Mouse (Mus musculus) spleen, embryonic (tissue): ENCODE measurements around the gene Plcb2.

Source experiments
- CTCF ChIA-PET: fragments of 350-600 bp; sonication (Branson Sonifier 250); formaldehyde crosslinking; loops from one replicate; lab custom pipeline; 2022; lab: Charles Lee

Gene Plcb2

DNA sequence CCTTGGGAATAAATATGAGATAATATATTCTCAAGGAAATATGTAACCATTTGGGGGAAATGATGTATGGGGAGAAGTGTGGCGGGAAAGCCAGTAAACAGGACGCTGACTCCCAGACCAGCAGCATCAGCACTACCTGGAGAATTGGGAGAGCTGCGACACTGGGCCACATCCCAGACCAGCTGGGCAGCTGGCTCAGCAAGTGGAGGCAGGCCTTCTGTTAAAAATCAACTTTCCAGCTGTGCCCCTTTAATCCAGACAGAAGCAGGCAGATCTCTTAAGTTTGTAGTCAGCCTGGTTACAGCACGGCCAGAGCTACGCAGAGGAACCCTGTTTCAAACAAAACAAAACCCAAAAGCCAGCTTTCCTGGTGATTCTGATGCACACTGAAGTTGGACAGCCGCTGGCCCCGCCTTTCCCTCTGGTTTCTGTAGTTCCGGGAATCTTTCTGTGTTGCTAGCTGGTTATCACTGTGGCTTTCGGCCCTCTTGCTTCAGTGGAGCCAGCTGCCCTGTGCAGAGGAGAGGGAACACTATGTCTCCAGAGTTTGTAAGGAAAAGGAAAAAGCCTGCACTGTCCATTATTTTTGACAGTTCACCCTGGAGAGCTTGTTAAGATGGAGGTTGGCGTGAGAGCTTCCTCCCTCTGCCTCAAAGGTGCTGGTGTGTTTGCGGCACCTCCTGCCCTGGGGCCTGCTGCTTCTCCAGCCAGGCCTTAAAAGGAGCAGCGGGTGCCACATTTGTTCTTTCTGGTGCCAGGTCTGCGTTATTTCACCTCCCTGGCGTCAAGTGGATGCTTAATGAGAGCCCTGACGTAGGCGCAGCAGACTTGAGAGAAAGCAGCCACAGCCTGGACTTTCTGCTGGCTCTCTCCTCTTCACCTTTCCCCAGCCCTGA lies 23.9 kb upstream of the Plcb2 start:
- CTCF ChIA-PET, result interaction anchor here (1.5 kb wide), 1 partner anchor 12 kb away, joined by 3 read pairs; no protein-coding TSS in a partner anchor

DNA sequence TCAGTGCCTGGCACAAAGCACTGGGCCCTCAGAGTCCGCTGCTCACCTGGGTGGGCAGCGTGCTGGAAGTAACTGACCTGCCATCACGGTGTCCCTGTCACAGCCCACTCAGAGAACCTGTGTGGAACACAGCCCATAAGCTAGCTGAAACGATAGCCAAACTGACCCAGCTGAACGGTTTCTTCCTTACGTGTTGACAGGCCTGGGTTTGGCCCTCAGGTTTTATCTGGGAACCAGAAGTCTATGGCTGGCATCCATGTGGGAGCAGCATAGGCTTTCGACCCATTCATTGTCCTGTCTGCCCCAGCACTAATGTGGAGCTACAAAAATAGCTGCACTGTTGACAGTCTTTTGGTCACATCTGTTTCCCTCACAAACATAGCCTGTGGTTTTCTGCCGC lies 22.2 kb upstream of the Plcb2 start:
- CTCF ChIA-PET, result interaction anchor here (0.7 kb wide), 1 partner anchor 306 kb away, joined by 3 read pairs; no protein-coding TSS in a partner anchor

DNA sequence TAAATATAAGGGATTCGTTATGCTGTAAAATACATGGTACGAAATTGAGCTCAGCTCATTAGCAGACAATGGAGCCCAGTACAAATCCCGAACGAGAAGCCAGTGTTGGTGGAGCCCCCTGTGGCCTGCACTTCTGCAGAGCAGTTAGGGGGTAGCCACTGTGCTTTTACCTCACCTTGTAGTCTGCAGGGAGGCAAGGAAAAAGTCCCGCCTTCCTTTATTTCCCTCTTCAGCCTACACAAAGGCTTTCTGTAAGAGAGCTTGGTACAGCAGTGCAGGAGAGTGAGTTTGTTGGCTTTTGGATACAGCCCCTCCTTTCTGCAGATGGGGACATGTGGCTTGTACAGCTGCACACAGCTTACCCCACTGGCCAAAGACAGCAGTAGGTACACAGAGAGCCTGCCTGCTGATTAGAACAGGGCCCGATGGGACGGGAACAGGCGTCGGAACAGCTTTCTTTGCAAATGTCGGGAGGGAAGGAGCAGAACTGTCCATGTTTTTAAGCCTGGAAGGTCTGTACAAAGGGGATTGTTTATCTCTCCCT lies 21.2 kb upstream of the Plcb2 start:
- CTCF ChIA-PET, result interaction anchor here (0.7 kb wide), 1 partner anchor 165 kb away, joined by 3 read pairs; no protein-coding TSS in a partner anchor

DNA sequence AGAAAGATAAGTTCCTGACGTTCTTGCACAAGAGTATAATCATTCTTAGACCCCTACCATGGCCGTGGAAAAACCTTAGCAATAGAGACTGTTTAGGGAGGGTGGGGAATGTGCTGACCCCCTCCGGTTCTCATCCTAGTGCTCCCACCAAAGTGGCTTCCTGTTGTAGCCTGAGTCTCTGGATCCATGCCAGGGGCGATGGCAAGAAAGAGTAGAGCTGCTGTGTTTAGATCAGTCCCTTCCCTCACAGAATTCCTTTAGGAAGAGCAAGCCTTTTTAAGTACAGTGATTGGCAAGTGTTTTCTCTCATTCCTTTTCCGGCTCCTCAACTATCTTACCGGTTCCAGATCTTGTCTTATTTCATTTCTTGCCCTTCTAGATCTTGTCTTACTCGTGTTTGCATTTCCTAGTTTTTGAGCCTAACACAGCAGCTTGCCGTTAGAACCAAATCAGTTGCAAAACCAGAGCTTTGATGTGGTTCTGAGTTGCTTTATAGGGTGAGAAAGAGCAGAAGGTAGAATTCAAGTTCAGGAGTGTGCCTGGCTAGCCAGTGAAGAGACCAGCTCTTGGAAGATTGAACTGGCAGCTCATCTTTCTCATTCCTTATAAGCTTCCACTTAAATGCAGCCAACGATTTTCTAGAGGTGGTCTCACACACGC lies 19.2 kb upstream of the Plcb2 start:
- CTCF ChIA-PET, result interaction anchor here (0.6 to 1.4 kb wide), 4 partner anchors 19 to 204 kb away, joined by 3 to 6 read pairs (median 4); partner anchors contain the start of gene Plcb2

DNA sequence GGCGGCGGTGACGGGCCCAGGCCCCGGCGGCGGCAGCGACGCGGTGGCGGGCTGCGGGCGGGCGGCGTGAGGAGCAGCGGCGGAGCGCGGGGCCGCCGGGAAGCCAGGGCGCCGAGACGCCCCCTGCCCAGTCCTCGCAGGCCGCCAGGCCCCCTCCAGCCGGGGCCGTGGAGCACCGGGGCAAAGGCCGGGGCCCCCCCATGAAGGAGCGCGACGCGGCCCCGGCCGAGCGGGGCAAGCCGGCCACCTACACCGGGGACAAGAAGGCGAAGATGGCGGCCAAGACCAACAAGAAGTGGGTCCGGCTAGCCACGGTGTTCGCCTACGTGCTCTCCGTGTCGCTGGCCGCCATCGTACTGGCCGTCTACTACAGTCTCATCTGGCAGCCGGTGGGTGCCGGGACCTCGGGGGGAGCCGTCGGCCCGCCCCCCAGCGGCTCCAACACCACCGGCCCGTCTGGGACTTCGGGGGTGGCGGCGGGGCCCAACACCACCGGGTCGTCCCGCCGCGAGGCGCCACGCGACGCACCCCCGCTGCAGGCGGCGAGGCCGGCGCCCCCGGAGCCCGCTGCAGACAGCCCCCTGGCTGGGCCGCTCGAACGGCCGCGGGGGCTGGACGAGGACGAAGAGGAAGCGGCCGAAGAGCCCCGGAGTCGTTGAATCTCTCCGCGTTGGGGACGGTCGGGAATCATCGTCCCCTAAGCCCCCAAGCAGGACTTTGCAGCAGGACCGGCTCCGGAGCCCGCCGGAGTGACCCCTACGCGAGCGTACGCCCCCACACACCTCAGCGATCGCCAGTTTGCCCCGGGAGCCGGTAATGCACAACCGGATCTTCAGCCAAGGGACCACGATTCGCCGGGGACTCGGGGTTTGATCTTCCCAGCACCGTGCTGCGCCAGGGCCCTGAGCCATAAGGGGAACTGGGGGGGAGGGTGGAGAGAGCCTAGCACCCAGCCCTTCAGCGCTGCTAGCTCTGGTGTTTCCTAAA lies 18.0 kb upstream of the Plcb2 start:
- CTCF ChIA-PET, result interaction anchor here (0.6 to 1.4 kb wide), 4 partner anchors 12 to 203 kb away, joined by 3 to 5 read pairs (median 4); partner anchors contain the start of gene Plcb2

DNA sequence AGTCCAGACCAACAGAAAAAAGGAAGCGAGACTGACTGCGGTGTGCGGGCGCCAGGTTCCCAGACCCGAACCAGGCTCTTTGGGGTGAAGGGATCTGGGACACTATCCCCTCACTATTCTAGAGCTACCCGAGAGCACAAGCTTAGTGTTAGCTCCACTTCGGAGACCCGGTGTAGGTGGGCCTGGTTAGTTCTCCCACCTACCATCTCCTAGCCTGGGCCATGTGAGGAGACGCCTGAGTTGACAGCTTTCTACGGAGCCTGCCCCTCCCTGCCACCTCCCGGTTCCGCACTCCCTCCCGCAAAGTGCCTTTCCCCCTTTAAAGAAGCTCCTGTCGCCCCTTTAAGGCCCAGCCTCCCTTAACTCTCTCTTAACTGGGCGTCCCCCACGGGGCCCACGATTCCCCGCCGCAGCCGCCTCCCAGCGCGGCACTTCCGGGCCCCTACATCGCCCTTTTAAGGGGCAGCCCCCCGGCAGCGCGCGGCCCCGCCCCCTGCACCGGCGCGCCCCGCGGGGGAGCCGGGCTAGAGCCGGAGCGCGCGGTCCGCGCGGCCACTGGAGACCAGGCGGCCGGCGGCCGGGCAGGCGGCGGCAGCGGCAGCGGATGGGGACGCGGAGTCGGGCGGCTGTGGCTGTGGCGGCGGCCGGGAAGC lies 17.1 kb upstream of the Plcb2 start, which contains the start of gene Inafm2:
TSS of gene Inafm2 (plus strand) at position 527 of the 653 bp plus-strand sequence.
- CTCF ChIA-PET, result interaction anchor here (1.0 kb wide), 1 partner anchor 13 kb away, joined by 3 read pairs; no protein-coding TSS in a partner anchor

DNA sequence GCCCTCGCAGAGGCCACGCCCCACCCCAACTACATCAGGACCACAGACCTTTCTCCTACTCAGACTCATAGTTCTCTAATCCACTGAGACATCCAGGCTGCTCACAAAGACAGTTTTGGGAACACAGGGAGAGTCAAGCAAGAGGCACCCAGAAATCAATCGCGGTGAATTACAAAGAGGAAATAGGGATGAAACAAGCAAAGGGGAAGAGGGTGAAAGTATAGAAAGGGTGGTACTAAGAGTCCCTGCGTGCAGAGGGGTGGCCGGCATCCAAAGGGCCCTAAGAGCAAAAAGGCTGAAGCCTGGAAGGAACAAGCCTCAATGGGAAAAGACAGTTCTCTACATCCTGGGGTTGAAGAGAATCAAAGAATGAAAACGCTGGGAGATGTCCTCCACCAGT lies 16.4 kb upstream of the Plcb2 start:
- CTCF ChIA-PET, result no interaction called here

DNA sequence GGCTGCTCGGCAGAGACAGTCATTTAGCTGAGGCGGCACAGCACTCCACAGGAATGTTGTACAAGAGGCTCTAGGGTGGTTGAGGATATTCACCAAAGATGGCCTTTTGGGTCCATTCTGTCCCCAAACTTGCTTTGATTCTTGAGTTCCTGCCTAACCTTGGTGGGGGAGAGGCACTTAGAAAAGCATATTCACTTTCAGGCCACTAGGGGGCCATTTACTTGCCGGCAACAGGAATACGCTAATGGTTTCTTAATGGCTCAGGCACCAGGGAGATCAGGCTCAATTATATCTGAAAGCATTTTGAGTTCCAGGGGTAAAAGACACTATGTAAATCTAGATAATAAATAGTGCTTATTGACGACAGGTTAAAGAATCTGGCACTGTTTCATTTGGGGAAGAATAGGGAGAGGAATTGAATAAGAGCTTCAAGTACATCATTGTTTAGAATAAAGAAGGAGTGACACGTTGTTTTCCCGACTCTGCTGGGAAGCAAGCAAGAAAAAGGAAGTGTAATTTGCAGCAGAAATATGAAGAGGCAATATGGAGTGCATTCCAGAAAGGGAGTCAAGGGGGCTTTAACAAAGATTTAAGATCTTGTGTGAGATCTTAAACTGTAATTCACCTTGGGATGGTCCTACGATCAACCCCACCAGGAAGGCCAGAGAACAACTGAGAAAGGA lies 15.2 kb upstream of the Plcb2 start:
- CTCF ChIA-PET, result interaction anchor here (0.6 to 2.0 kb wide), 4 partner anchors 16 to 105 kb away, joined by 3 to 9 read pairs (median 4); no protein-coding TSS in a partner anchor

DNA sequence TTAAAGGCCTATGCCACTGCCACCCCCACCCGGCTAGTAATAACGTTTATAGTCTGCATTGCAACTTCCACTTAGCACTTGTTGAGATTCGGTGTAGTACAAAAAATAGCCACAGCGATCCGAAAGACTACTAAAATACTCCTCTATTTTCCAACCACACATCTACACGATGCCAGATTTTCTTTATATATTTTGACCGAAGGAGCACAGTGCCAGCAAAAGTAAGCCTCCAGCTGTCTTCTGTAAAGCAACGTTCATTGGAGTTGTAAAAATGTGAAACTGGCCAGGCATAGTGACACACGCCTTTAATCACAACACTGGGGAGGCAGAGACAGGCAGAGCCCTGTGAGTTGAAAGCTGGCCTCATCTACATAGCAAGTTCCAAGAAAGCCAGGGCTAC lies 12.9 kb upstream of the Plcb2 start:
- CTCF ChIA-PET, result no interaction called here

DNA sequence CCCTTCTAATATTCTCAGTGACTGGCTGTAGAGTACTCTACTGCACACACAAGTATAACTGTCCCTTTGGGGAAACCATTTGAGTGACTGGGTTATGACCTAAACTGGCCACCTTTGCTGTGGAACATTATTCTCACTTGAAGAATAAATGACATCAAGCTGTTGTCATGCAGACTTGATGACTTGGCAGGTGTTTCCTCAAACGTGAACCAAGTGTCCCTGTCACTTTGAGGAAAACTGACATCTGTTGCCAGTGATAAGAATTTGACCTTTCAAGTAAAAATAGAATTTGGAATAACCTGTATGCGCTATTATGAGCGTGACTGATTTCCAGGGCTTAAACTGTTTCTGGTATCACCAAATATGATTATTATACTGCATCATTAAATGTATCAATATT lies 12.1 kb upstream of the Plcb2 start:
- CTCF ChIA-PET, result interaction anchor here (0.6 kb wide), 1 partner anchor 142 kb away, joined by 3 read pairs; no protein-coding TSS in a partner anchor

DNA sequence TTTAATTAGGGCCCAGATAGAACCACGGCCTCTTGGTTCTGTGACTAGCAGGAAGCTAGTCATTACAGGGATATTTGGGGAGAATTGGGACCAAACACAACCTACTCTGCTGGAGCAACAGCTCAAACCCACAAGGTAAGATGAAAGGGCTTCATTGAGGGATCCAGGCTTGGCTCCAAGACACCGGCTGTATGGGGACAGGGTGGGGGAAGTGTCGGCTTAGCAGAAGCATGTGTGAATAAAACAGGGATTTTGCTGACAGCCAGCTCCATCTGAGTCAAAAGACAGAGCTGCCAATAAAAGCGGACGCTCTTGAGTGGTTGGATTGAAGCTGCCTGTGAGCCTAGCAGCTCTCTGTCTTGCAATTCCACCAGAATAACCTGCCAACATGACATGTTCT lies 5.1 kb upstream of the Plcb2 start:
- CTCF ChIA-PET, result interaction anchor here (1.7 kb wide), 1 partner anchor 9 kb away, joined by 4 read pairs; no protein-coding TSS in a partner anchor

DNA sequence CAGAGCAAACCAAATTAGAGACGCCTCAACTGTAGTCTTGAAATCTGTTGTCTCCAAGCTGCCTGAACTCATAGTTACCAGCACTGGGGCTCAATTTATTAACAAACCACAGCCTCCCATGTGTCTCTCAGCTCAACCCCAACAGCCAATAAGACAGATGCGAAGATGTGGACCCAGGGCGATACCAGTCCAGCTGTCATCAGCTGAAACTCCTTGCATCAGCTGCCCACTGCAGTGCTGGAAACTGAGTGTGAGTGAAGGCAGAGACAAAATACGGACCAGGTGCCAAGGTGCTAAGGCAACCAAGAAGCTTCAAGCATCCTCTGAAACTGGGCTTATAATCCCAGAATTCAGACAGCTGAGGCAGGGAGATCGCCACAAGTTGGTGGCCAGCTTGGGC lies 3.7 kb upstream of the Plcb2 start:
- CTCF ChIA-PET, result interaction anchor here (1.7 kb wide), 1 partner anchor 10 kb away, joined by 4 read pairs; no protein-coding TSS in a partner anchor

DNA sequence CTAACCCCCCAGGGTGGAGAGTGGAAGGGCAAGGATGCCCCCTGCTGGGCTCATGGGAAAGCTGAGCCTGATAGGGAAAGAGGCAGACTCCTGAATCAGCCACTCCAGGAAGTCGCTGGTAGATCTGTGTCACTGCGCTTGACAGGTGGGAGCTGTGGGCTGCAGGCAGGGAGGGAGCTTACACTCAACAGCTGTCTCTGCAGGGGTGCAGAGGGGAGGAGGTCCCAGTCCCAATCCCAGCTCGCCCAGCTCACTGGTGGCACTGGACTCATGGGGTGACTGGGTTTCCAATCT lies 2.3 kb upstream of the Plcb2 start:
- CTCF ChIA-PET, result interaction anchor here (1.3 kb wide), 1 partner anchor 34 kb away, joined by 4 read pairs; no protein-coding TSS in a partner anchor

DNA sequence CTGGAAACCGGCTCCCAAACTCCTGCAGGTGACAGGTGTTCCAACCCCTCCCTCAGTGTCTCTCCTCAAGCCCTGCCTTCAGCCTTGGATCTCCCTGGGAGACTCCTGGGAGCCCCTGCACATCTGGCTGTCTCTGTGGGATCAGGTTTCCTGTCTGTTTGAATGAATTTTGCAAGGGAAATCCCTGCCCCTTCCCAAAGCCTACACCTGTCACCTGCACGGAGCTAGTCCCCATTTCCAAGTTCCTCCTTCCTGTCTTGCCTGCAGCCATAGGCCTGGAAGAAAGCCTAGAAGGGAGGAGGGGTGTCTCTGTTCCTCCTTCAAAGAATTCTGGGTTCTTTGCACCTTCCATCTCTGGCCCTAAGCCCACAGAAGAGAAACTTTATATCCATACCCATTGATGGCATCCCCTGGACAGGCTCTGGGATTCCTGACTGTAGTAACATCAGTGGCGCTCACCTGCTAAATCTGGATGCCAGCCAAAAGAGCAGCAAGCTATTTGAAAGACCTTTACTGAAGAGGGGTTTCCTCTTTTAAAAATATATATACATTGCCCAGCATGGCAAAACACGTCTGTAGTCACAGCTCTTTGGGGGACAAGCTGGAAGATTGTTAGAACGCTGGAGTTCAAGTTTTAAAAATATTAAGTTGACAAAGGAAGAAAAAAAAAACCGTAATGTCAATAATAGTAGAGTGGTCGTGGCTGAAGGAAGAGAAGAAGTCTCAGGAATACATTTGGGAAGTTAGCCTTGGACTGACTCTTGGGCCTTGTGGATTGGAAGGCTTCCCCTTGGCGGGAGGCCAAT lies 1.8 kb upstream of the Plcb2 start:
- CTCF ChIA-PET, result interaction anchor here (0.6 to 1.3 kb wide), 2 partner anchors 33 to 285 kb away, joined by 4 to 7 read pairs; no protein-coding TSS in a partner anchor

DNA sequence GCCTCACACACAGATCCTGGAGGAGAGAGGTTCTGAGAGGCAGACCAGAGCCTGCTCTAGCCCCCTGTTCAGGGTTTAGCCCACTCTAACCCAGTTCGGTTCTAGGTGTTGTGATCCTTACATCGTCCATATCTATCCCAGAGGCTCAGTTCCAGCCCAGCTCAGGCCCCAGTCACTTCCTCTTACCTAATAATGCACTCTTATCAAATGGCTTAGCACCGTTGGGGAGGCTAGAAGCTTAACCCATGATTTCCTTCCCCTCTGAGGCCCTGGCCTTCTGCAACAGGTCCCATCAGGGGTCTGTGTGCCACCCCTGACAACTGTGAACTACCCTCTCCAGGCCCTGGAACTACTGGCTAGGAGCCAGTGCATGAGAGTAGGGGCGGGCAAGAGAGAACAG lies 956 bp upstream of the Plcb2 start:
- CTCF ChIA-PET, result no interaction called here

DNA sequence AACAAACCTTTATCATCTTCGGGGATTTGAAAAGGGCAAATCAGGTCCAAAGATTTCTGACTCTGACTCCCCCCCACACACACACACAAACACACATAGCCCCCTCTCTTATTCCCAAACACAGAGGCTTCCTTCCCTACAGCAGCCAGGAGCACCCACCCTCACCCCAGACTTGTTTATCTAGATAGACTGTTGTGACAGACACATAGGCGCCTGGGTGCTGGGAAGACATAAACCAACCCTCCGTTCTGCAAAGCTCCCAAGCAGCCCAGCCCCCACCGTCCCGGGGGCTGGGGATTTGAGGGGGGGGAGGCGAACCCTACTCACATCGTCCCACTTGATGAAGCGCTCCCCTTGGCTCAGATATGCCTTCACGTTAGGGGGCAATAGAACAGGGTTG lies 327 bp downstream of the Plcb2 start:
- CTCF ChIA-PET, result interaction anchor here (1.1 kb wide), 1 partner anchor 19 kb away, joined by 4 read pairs; no protein-coding TSS in a partner anchor

DNA sequence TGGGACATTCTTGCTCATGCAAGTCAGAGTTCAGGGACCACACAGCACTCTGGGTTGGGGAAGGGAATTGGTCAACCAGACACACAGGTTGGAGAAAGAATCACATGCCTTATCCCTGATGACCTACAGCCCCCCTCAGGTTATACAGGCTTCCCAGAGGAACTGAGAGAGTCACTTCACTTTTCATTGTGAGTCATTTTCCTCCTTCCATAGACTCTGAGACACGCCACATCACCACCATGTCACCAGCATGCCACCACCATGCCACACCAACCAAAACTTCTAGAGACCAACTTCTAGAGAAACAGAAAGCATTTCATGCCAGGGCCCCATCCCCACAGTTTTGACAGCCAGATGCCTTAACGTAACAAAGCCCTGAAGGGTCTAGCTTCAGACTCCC lies 1.4 kb downstream of the Plcb2 start:
- CTCF ChIA-PET, result no interaction called here

DNA sequence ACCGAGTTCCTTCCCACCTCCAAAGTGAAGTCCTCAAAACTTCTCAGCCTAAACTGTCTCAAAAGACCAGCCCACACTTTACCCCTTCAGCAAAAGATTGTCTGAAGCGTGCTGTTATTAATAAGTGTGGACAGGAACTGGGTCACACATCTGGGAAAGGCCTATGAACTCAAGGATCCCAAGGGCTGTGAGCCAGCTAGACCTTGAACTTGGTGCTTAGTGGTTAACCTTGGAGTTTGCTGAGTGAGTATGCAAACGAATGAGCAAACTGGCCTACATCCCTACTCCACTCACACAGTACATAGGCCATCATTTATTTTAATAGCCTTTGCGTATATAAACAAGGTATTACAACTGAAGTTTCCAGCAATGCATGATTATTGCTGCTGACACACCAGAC lies 2.7 kb downstream of the Plcb2 start:
- CTCF ChIA-PET, result no interaction called here
